Mouse (Mus musculus): ENCODE measurements around the gene Gm20903. TPM values are rescaled to one million over a fixed set of nuclear protein-coding genes. Genes with fewer than 3 reads are reported as not detected.
"Not testable (repeated sequence)": the region's sequence is repeated elsewhere in the genome, so short reads cannot be mapped to it uniquely, and the experiment has no call there.

Gm20903 gene
- polyA plus RNA-seq (2015; fragmentation: Nextera tagmentation; extraction: Ambion mirVana): not detected in 2 replicates

- H3K27me3 ChIP-seq (ENCODE audit: insufficient read depth, low read length); H3K9me3 ChIP-seq (ENCODE audit: low read length); H3K9ac ChIP-seq (replicated peaks); H3K4me1 ChIP-seq (ENCODE audit: insufficient read depth); H3K27ac ChIP-seq (ENCODE audit: low read depth); DNase-seq; ATAC-seq; H3K4me2 ChIP-seq (ENCODE audit: low read depth, low read length); H3K4me3 ChIP-seq (ENCODE audit: low read depth, low read length); H3K36me3 ChIP-seq (replicated peaks; ENCODE audit: insufficient read depth, low read length): not testable (repeated sequence)
- WGBS (ENCODE audit: insufficient replicate concordance): no CpG with 5 or more reads among the region's 6 CpGs
Measured at GRCm38 (mm10) chrY:73669015-73669414, at the start of gene Gm20903. TSS of gene Gm20903 (plus strand) at chrY:73669315.
